Mouse (Mus musculus) intestine, postnatal 0 days (tissue): ENCODE data around the gene Ramp3. TPM values are rescaled to one million over a fixed set of nuclear protein-coding genes. Genes with fewer than 3 reads are reported as not detected.

Experiments
- ATAC-seq: fragments of 200-750 bp; cut with Nextera tagmentation; 2 replicates; pipeline ENCODE4 v1.8.0; 2017; ENCODE audit warnings: mild to moderate bottlenecking, moderate TSS enrichment, moderate library complexity
- H3K27ac ChIP-seq: fragments of 300-500 bp; sonication (generic); 2 replicates; pipeline ENCODE4 v1.5.1; 2014; ENCODE audit warnings: mild to moderate bottlenecking, low read depth, low read length, moderate library complexity
- H3K27me3 ChIP-seq: fragments of 300-500 bp; sonication (generic); replicated peaks from 2 replicates; pipeline ENCODE4 v1.6.1; 2014; ENCODE audit warnings: low read length, mixed read lengths; ENCODE audit not compliant: control insufficient read depth, insufficient read depth
- H3K36me3 ChIP-seq: fragments of 300-500 bp; sonication (generic); 2 replicates; pipeline ENCODE4 v1.6.1; 2014; ENCODE audit warnings: mild to moderate bottlenecking, moderate library complexity; ENCODE audit not compliant: control insufficient read depth, insufficient read depth
- H3K4me1 ChIP-seq: fragments of 300-500 bp; sonication (generic); replicated peaks from 2 replicates; pipeline ENCODE4 v1.6.1; 2014; ENCODE audit warnings: antibody characterized with exemption, low read length, mixed read lengths; ENCODE audit not compliant: control insufficient read depth, insufficient read depth
- H3K4me2 ChIP-seq: fragments of 300-500 bp; sonication (generic); replicated peaks from 2 replicates; pipeline ENCODE4 v1.6.1; 2014; ENCODE audit warnings: low read depth, mild to moderate bottlenecking, moderate library complexity
- H3K4me3 ChIP-seq: fragments of 300-500 bp; sonication (generic); 2 replicates; pipeline ENCODE4 v1.5.1; 2014; ENCODE audit warnings: low read depth, low read length
- H3K9ac ChIP-seq: fragments of 300-500 bp; sonication (generic); 2 replicates; pipeline ENCODE4 v1.6.1; 2014; ENCODE audit warnings: mild to moderate bottlenecking, low read depth, low read length
- H3K9me3 ChIP-seq: fragments of 300-500 bp; sonication (generic); 2 replicates; pipeline ENCODE4 v1.6.1; 2016; ENCODE audit warnings: mixed run types; ENCODE audit not compliant: control insufficient read depth
- CTCF ChIP-seq: sonication (generic); IDR thresholded peaks from 2 replicates; pipeline ENCODE4 v1.5.1; 2016; ENCODE audit warnings: low read depth, mild to moderate bottlenecking, control low read depth, antibody characterized with exemption, moderate library complexity
- WGBS: fragments of 180-500 bp; shearing (Covaris S2); extraction: QIAGEN DNeasy Blood & Tissue Kit; methylation state at CpG from one replicate; pipeline ENCODE4 v1.1.7; 2014; 5-methylcytosine and 5-hydroxymethylcytosine counted together
- polyA plus RNA-seq: library from polyadenylated mRNA; unstranded; fragments of >200 nt; fragmentation: Nextera tagmentation; extraction: Ambion mirVana; gene quantifications from 2 replicates; pipeline ENCODE4 v1.2.1, GENCODE M21; 2015

Gene Ramp3
- polyA plus RNA-seq = 2.8 and 2.9 TPM in 2 replicates

DNA sequence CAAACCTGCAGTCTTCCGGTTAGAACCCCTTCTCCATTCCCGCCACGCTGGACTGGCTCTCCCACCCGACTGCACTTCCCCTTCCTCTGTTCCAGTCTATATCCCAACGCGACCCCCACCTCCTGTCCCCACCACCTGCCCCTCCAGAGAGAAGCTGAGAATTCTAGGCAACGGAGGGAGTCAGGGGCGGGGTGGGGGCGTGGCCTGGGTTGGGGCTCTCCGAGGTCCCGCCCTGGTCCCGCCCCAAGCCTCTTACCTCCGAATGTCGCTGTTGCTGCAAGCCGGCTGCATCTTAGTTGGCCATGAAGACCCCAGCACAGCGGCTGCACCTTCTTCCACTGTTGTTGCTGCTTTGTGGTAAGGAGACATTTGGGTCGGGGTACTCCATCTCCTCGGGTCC is at the start of gene Ramp3:
Ramp3 (plus strand) TSS at position 251 of the 400 bp plus-strand sequence.
- no peak for TF ChIP-seq CTCF
- under 1% methylated on average over 18 of the region's 18 CpGs for WGBS
- no peak within 1 kb of the TSS for H3K27ac ChIP-seq

GRCm38 (mm10) chr11:6615250-6616205 is 42.8 kb upstream of the Ramp3 start:
- Histone ChIP-seq H3K9ac (no peak overlapping the region), H3K9me3 (no peaks in the 10 kb centered on the region), H3K4me3 (no peak overlapping the region), H3K36me3 (peaks cover 82% of the 10 kb centered on the region), H3K27ac (no peak overlapping the region; the same call in 1 of the 2 replicates), H3K27me3 (no peaks in the 10 kb centered on the region), H3K4me1 (no peaks in the 10 kb centered on the region), H3K4me2 (no peak overlapping the region)
- peak; percentile 18; the same call in 1 of the 2 replicates for ATAC-seq
- TF ChIP-seq CTCF = no peak
- 86% methylated on average over 12 of the region's 12 CpGs for WGBS

More for the DNA sequence above, at the start of gene Ramp3:
- Histone ChIP-seq H3K4me3 (peak within 1 kb of the TSS; percentile 31), H3K9ac (peak within 1 kb of the TSS; percentile 18; the same call in 1 of the 2 replicates), H3K4me1 (no peaks in the 10 kb centered on the region), H3K9me3 (no peaks in the 10 kb centered on the region), H3K27me3 (no peaks in the 10 kb centered on the region), H3K36me3 (no peaks in the 10 kb centered on the region), H3K4me2 (peak within 1 kb of the TSS; percentile 72)
- 0 out of 2 replicates have a peak, but pooled peaks have one; percentile 26 for ATAC-seq

DNA sequence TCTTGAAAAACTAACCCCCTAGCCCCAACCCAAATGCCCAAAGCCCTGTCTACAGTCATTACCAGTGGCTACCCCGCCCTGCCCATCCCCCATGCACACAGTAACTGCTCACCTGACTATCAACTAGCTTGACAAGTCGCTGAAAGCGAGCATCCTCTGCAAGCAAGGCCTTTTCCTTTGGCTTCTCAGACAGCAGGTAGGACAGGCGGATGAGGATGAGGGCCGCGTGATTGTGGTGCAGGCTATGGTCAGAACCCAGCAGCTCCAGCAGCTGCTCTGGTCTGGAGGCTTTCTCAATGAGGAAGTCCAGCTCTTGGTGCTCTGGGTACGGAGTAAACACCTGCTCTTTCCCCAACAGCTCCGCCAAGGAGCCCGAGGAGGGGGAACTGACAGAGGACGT is 34.6 kb upstream of the Ramp3 start:
- Histone ChIP-seq H3K36me3 (peaks cover 54% of the 10 kb centered on the region), H3K4me2 (peak overlapping the region; percentile 82), H3K27ac (no peak overlapping the region)

DNA sequence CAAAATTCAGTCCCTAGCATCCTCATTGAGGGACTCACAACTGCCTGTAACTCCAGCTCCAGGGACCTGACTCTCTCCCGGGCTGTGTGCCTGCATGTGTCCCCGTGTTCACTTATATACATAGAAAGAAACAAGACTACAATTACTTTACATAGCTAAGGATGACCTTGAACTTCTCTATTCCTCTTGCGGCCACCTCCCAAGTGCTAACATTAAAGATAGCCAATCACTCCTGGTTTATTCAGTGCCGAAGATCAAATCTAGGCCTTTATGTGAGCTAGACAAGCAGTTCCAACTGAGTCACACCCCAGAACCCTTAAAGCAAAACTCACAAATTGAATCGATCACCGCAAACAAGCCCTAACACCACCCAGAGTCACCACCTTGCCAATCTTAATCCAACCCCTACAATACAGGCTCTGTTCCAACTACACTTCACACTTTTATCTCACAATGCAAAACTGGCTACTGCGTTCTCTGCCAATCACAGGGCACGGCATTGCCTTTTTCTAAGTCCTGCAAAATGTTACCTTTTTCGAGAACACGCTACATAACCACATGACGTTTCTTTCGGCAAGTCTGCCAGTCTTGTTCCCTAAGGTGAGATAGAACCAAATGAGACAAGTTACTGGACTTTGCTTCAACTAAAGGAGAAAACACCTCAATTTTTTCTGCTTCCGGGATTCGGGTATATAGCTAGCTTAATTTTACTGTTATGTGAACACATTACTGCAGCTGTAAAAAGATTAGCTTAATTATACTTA is 33.5 kb upstream of the Ramp3 start:
- Histone ChIP-seq H3K9me3 (no peaks in the 10 kb centered on the region), H3K4me3 (peak overlapping the region; percentile 86), H3K27me3 (no peaks in the 10 kb centered on the region), H3K36me3 (peaks cover 43% of the 10 kb centered on the region), H3K27ac (peak overlapping the region; percentile 28), H3K4me2 (peak overlapping the region; percentile 82), H3K4me1 (no peaks in the 10 kb centered on the region), H3K9ac (peak overlapping the region; percentile 34; the same call in 1 of the 2 replicates)
- 36% methylated on average over 14 of the region's 14 CpGs for WGBS
- no peak for TF ChIP-seq CTCF
- no peak for ATAC-seq

More for the DNA sequence above, 34.6 kb upstream of the Ramp3 start:
- H3K27me3 ChIP-seq = no peaks in the 10 kb centered on the region
- no peaks in the 10 kb centered on the region for H3K4me1 ChIP-seq
- H3K9me3 ChIP-seq = no peaks in the 10 kb centered on the region
- no peak for ATAC-seq
- no peak overlapping the region for H3K9ac ChIP-seq
- 0 out of 2 replicates have a peak overlapping the region, but pooled peaks have one; percentile 86 for H3K4me3 ChIP-seq
- WGBS = 65% methylated on average over 10 of the region's 10 CpGs
- no peak for TF ChIP-seq CTCF

DNA sequence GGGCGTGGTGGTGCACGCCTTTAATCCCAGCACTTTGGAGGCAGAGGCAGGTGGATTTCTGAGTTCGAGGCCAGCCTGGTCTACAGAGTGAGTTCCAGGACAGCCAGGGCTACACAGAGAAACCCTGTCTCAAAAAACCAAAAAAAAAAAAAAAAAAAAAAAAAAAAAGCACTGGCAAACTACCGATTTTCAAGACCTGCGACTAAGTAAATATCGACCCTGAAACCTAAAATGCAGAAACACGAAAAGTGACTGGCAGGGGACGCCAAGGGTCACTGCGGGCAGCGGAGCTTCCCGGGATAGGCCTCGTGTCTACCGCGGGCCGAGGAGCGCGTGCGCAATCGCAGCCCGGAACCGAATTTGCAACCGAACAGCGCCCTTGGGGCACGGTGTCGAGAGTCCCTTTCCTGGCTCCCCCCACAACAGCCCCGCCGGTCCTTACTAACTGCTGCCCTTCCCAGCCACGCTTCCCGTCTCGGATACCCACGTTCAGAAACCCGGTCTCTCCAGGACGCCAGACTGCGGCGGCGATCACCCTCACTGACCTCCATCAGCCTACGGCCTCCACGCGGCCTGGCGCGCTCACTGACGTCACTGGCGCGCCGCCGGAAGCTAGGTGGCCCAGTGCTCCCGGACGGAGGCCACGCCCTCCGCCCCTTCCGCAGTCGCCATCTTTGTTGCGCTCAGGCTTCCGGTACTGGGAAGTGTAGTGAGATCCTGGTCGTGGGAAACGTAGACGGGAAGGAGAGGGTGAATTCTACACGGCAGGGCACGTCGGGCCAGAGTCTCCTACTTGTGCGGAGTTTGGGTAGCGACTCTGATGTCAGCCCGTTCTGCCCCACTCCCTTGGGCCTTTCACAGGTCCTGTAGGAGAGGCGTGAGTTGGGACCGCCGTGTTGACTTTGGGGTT is 32.6 kb upstream of the Ramp3 start, which contains the start of gene Tbrg4:
Tbrg4 (minus strand) TSS at position 590 of the 910 bp plus-strand sequence.
- peak; percentile 93 for ATAC-seq

More for the DNA sequence above, 32.6 kb upstream of the Ramp3 start, which contains the start of gene Tbrg4:
- peaks cover 34% of the 10 kb centered on the region for H3K36me3 ChIP-seq
- H3K9me3 ChIP-seq = no peaks in the 10 kb centered on the region
- peak within 1 kb of the TSS; percentile 94 for H3K27ac ChIP-seq
- H3K4me3 ChIP-seq = peak within 1 kb of the TSS; percentile 86
- under 1% methylated on average over 66 of the region's 66 CpGs for WGBS
- H3K4me1 ChIP-seq = no peaks in the 10 kb centered on the region
- no peaks in the 10 kb centered on the region for H3K27me3 ChIP-seq
- H3K9ac ChIP-seq = peak within 1 kb of the TSS; percentile 85
- H3K4me2 ChIP-seq = peak within 1 kb of the TSS; percentile 82
- TF ChIP-seq CTCF = peak; percentile 12; the same call in 1 of the 2 replicates
